Mouse (Mus musculus) liver, embryonic 15.5 days (tissue): ENCODE data around the gene Zfp775. TPM values are rescaled to one million over a fixed set of nuclear protein-coding genes. Genes with fewer than 3 reads are reported as not detected.

Experiments used
- ATAC-seq: fragments of 200-750 bp; cut with Nextera tagmentation; 2 replicates; pipeline ENCODE4 v1.8.0; 2017; ENCODE audit warnings: moderate number of reproducible peaks, mild to moderate bottlenecking, moderate library complexity; ENCODE audit not compliant: insufficient read depth
- H3K27ac ChIP-seq: fragments of 300-500 bp; sonication (generic); replicated peaks from 2 replicates; pipeline ENCODE4 v1.5.1; 2015; ENCODE audit warnings: mild to moderate bottlenecking, inconsistent platforms
- H3K27me3 ChIP-seq: fragments of 300-500 bp; sonication (generic); 2 replicates; pipeline ENCODE4 v1.6.1; 2015; ENCODE audit warnings: mild to moderate bottlenecking, inconsistent platforms
- H3K36me3 ChIP-seq: fragments of 300-500 bp; sonication (generic); replicated peaks from 2 replicates; pipeline ENCODE4 v1.6.1; 2015; ENCODE audit warnings: moderate library complexity, mild to moderate bottlenecking, inconsistent platforms
- H3K4me1 ChIP-seq: fragments of 300-500 bp; sonication (generic); replicated peaks from 2 replicates; pipeline ENCODE4 v1.6.1; 2015; ENCODE audit warnings: inconsistent platforms
- H3K4me2 ChIP-seq: fragments of 300-500 bp; sonication (generic); 2 replicates; pipeline ENCODE4 v1.6.1; 2015; ENCODE audit warnings: moderate library complexity, mild to moderate bottlenecking, inconsistent platforms
- H3K4me3 ChIP-seq: fragments of 300-500 bp; sonication (generic); replicated peaks from 2 replicates; pipeline ENCODE4 v1.5.1; 2015; ENCODE audit warnings: mild to moderate bottlenecking, inconsistent platforms
- H3K9ac ChIP-seq: fragments of 300-500 bp; sonication (generic); 2 replicates; pipeline ENCODE4 v1.6.1; 2015; ENCODE audit warnings: moderate library complexity, mild to moderate bottlenecking, inconsistent platforms
- H3K9me3 ChIP-seq: fragments of 300-500 bp; sonication (generic); replicated peaks from 2 replicates; pipeline ENCODE4 v1.6.1; 2016; ENCODE audit warnings: inconsistent platforms
- WGBS: fragments of 180-500 bp; shearing (Covaris S2); methylation state at CpG from one replicate; pipeline ENCODE4 v1.1.7; 2015; ENCODE audit warnings: mixed read lengths; ENCODE audit not compliant: insufficient replicate concordance; 5-methylcytosine and 5-hydroxymethylcytosine counted together
- polyA plus RNA-seq: library from polyadenylated mRNA; unstranded; fragments of >200 nt; fragmentation: Nextera tagmentation; extraction: Ambion mirVana; gene quantifications from 2 replicates; pipeline ENCODE4 v1.2.1, GENCODE M21; 2015

The Zfp775 gene
- 1.7 and 1.9 TPM in 2 replicates for polyA plus RNA-seq

DNA sequence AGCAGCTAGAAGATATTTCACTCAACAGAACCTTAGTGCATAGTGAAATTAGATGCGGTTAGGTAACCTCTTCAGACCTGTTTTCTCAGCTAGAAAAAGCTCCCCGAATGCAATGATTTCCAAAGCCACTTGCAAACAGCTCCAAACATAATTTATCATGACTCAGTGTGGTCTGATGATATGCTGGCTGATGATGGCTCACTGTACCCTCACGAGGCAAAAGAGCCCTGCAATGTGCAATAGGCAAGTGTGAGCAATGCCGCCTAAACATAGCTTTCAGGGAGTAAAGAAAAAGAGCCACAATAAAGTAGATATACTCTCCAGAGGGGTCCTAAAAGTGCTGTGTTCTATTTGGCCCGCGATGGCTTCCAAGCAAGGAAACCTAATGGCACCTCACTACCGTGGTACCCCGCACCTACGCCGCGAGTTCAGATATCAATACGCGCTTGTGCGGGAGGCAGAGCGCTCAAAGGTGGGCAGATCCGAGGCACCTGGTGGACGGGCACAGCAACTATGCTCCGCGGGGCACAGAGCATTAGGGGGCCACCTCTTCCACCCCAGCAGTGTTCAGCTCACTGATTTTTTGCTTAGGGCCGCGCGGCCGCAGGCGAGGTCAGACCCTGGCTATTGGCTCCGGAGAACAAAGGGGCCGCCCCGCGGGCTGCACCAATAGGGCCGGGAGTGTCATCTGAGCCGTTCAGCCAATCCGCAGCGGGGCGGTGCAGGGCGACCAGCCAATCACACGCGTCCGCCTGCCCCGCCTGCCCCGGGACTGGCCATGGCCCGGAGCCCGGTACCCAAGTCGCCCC, at the start of gene Zfp775:
Gene Zfp775 (plus strand): TSS at position 793 of the 809 bp plus-strand sequence.
- H3K9me3 ChIP-seq, result no peaks in the 10 kb centered on the region
- peaks cover 33% of the 10 kb centered on the region for H3K4me1 ChIP-seq
- H3K27me3 ChIP-seq, result no peaks in the 10 kb centered on the region
- peaks cover 16% of the 10 kb centered on the region for H3K36me3 ChIP-seq
- H3K4me2 ChIP-seq, result peak within 1 kb of the TSS; percentile 90
- peak within 1 kb of the TSS; percentile 70 for H3K4me3 ChIP-seq
- peak; percentile 98 for ATAC-seq
- WGBS, result 5% methylated on average over 42 of the region's 42 CpGs
- peak within 1 kb of the TSS; percentile 80 for H3K27ac ChIP-seq
- H3K9ac ChIP-seq, result peak within 1 kb of the TSS; percentile 65

DNA sequence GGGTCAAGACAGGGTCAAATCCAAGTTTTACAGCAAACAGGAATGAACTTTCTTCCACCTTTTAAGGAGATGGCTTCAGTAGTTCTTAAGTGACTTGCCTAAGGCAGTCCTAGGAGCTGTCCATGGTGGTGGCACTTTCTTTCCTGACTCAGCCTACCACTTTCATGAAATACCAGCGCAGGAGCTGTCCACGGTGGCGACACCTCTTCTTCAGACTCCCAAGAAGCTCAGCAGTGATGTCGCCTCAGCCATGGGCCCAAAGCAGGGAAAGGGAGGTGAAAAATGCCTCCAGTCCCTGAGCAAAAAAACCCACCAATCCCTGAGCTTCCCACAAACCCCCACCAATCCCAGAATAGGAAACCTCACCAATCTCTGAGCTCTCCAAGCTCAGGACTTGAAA, 48.9 kb upstream of the Zfp775 start:
- WGBS, result 37% methylated on average over 4 of the region's 4 CpGs
- ATAC-seq, result no peak
- H3K4me3 ChIP-seq, result no peak overlapping the region

DNA sequence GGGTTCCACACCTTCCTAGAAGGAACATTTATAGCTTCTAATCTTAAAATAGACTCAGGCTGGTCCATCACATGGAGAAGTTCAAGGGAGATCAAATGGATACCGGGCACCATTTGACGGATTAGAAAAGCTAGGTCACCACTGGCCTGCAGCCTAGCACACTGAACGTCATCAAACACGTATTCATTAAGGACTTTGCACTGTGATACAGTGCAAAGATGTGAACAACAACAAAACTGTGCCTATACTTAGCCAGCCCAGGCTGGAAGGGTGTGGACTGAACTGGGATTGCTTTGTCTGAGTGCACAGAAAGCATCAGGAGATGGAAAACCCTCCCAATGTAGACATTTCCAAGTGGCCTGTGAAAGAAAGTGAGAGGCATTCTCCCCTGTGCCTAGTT, 48.0 kb upstream of the Zfp775 start:
- 69% methylated on average over 4 of the region's 4 CpGs for WGBS
- ATAC-seq, result no peak
- no peaks in the 10 kb centered on the region for H3K9me3 ChIP-seq
- no peaks in the 10 kb centered on the region for H3K36me3 ChIP-seq
- H3K4me1 ChIP-seq, result peaks cover 16% of the 10 kb centered on the region
- no peak overlapping the region for H3K27ac ChIP-seq
- H3K4me3 ChIP-seq, result no peak overlapping the region
- no peak overlapping the region for H3K9ac ChIP-seq
- H3K4me2 ChIP-seq, result peak overlapping the region; percentile 71
- no peaks in the 10 kb centered on the region for H3K27me3 ChIP-seq

More for the DNA sequence above, 48.9 kb upstream of the Zfp775 start:
- Histone ChIP-seq H3K4me2 (no peak overlapping the region), H3K9me3 (no peaks in the 10 kb centered on the region), H3K27ac (no peak overlapping the region), H3K36me3 (no peaks in the 10 kb centered on the region), H3K9ac (no peak overlapping the region), H3K4me1 (peaks cover 16% of the 10 kb centered on the region), H3K27me3 (no peaks in the 10 kb centered on the region)

DNA sequence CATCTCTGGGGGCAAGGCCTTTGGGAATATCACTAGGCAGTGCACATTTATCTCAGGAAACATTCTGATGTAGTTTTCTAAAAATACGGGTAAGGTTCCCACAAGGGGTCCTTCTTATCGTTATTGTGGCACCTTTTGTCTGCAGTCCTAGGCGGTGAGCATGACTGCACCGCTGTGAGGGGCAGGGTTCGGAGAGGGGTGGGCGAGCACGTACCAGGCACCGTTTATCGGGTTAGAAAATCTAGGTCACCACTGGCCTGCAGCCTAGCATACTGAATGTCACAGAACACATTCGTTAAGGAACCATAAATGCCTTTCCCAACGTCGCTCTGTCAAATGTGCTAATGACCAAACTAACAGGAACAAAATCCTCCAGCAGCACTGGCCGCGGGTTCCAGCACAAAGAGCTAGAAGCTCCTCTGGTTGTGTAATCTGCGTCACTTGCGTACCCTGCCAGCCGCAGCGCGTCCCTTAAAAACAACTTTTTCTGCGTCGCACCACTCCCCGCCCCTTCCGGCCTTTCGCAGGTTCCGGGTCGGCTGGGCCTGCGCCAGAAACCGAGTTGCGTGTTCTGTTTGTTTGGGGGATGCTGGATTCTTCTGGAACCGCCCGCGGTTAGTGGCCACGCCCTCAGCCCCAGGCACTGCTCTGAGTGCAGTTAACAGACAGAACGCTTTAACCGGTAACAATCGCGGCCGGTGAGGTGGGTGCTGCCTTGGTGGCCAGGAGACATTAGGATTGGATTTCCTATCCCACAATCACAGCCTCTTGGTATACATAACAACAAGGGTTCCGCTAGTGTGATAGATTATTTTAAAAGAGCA, 47.4 kb upstream of the Zfp775 start, which contains the start of gene Lrrc61:
Gene Lrrc61 (plus strand): TSS at position 517 of the 824 bp plus-strand sequence.
- under 1% methylated on average over 39 of the region's 39 CpGs for WGBS
- H3K27me3 ChIP-seq, result no peaks in the 10 kb centered on the region
- peak within 1 kb of the TSS; percentile 58 for H3K4me3 ChIP-seq
- ATAC-seq, result peak; percentile 87
- H3K9me3 ChIP-seq, result no peaks in the 10 kb centered on the region
- H3K4me2 ChIP-seq, result peak within 1 kb of the TSS; percentile 71
- H3K27ac ChIP-seq, result peak within 1 kb of the TSS; percentile 84
- H3K4me1 ChIP-seq, result peaks cover 16% of the 10 kb centered on the region
- peak within 1 kb of the TSS; percentile 32; the same call in 1 of the 2 replicates for H3K9ac ChIP-seq
- H3K36me3 ChIP-seq, result no peaks in the 10 kb centered on the region

DNA sequence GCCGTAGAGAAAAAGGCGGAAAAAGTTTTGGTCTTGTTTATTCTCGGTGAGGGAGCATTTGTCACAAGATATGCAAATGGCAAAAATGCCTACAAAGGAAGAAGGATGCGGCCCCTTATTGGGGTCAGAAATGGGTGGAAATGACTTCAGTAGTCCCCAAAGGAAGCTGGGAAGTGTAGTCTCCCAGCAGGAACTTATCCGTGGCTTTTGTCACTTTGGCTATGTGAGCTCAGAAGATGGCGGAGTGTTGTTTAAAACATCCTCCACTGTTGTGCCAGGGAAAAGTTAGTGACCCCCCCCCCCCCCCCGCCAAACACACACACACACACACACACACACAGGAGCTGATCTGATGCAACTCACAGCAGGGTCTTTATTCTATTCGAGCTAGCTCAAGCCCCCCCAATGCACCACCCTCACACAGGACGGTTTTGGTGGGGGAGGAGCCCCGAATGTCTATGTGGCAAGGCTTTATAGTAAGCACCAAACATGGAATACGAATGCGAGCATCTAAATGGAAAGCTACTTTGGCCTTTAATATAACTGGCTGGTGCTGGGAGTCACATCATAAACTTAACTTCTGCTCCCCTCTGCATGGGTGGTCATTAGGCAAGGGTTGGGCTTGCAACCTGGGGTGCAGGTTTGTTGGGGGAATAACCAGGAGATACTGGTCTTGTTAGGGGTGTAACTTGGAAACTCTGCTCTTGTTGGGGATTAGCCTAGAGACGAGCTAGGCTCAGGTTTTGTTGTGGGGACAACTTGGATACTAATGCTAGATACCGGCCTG, 46.6 kb upstream of the Zfp775 start:
- no peaks in the 10 kb centered on the region for H3K27me3 ChIP-seq
- no peaks in the 10 kb centered on the region for H3K36me3 ChIP-seq
- no peaks in the 10 kb centered on the region for H3K9me3 ChIP-seq

DNA sequence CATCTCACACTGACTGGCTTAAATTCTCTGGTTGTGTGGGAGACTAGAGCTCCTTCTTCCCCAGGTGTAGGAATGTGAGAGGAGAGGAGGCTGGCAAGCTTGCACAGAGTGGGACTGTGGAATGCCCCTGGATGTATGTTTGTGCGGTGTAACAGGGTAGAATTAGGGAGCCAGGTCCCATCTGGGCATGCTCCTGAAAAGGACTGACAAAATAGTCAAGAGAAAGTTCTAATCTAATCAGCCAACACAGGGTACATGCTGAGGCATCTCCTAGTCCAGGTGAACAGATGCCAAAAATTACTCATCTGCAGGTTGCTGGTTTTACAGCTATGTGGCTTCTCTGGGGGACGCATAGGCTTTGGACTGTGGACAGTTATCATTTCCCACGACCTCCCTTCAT, 45.9 kb upstream of the Zfp775 start:
- H3K4me2 ChIP-seq, result no peak overlapping the region
- no peaks in the 10 kb centered on the region for H3K9me3 ChIP-seq
- peaks cover 16% of the 10 kb centered on the region for H3K4me1 ChIP-seq
- no peak for ATAC-seq
- no peak overlapping the region for H3K4me3 ChIP-seq
- H3K27me3 ChIP-seq, result no peaks in the 10 kb centered on the region
- no peak overlapping the region for H3K9ac ChIP-seq
- no peak overlapping the region for H3K27ac ChIP-seq
- H3K36me3 ChIP-seq, result no peaks in the 10 kb centered on the region
- 70% methylated on average over 3 of the region's 3 CpGs for WGBS

More for the DNA sequence above, 46.6 kb upstream of the Zfp775 start:
- Histone ChIP-seq H3K4me2 (peak overlapping the region; percentile 71), H3K27ac (peak overlapping the region; percentile 84), H3K4me1 (peaks cover 16% of the 10 kb centered on the region), H3K9ac (peak overlapping the region; percentile 32; the same call in 1 of the 2 replicates), H3K4me3 (peak overlapping the region; percentile 58)
- ATAC-seq, result peak; percentile 59
- 26% methylated on average over 13 of the region's 14 CpGs for WGBS

DNA sequence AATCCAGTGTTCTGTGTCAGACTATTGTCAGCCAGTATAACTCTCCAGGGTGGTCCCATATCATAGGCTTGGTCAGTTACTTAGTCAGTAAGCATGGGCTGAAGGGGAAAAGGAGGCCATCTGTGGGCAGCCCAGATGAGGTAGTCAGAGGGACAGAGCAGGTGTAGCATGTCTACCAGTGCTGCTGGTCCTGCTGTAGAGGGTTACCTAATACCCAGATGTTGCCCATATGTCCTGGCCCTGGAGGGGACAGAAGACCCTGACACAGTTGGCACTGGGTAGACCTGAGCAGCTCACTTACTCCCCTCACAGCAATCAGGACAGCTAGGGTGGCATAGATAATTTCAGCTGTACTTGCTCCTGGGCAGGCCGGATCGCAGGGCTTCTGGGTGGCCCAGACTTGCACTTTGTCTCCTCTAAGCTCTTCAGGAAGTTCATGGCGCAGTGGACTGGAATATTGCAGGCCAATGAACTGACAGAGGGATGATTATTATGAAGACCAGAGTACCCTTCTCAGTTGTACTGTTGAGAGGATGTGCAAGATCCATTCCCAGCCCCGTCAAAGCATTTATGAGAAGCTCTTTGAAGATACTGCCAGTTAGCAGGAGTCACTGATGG, 36.1 kb upstream of the Zfp775 start:
- 76% methylated on average over 4 of the region's 4 CpGs for WGBS
- Histone ChIP-seq H3K4me1 (peaks cover 8% of the 10 kb centered on the region; the same call in 1 of the 2 replicates), H3K36me3 (no peaks in the 10 kb centered on the region), H3K4me3 (no peak overlapping the region), H3K4me2 (no peak overlapping the region), H3K9me3 (no peaks in the 10 kb centered on the region), H3K27ac (no peak overlapping the region), H3K27me3 (no peaks in the 10 kb centered on the region), H3K9ac (no peak overlapping the region)
- no peak for ATAC-seq

DNA sequence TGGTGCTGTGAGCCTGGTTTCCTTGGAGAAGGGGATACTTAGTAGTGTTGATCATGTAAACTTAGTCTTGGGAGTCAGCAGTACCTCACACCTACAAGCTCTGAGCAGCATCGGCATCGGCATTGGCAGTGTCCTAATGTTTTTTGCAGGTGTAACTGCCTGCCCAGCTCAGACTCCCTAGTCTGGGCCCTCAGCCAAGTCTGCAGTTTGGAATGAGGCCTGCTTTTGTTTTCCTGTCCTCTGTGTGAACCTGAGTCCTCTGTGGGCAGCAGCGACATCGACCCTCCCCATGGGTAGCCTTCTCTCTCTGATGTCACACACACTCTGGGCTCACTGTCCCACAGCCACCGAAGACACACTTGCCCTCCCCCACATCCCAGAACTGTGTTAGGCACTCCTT, 35.6 kb upstream of the Zfp775 start:
- Histone ChIP-seq H3K4me1 (peaks cover 8% of the 10 kb centered on the region; the same call in 1 of the 2 replicates), H3K27ac (no peak overlapping the region), H3K9ac (no peak overlapping the region), H3K9me3 (no peaks in the 10 kb centered on the region), H3K27me3 (no peaks in the 10 kb centered on the region), H3K36me3 (no peaks in the 10 kb centered on the region), H3K4me3 (no peak overlapping the region), H3K4me2 (no peak overlapping the region)
- ATAC-seq, result peak; percentile 40; the same call in 1 of the 2 replicates
- 65% methylated on average over 5 of the region's 5 CpGs for WGBS

DNA sequence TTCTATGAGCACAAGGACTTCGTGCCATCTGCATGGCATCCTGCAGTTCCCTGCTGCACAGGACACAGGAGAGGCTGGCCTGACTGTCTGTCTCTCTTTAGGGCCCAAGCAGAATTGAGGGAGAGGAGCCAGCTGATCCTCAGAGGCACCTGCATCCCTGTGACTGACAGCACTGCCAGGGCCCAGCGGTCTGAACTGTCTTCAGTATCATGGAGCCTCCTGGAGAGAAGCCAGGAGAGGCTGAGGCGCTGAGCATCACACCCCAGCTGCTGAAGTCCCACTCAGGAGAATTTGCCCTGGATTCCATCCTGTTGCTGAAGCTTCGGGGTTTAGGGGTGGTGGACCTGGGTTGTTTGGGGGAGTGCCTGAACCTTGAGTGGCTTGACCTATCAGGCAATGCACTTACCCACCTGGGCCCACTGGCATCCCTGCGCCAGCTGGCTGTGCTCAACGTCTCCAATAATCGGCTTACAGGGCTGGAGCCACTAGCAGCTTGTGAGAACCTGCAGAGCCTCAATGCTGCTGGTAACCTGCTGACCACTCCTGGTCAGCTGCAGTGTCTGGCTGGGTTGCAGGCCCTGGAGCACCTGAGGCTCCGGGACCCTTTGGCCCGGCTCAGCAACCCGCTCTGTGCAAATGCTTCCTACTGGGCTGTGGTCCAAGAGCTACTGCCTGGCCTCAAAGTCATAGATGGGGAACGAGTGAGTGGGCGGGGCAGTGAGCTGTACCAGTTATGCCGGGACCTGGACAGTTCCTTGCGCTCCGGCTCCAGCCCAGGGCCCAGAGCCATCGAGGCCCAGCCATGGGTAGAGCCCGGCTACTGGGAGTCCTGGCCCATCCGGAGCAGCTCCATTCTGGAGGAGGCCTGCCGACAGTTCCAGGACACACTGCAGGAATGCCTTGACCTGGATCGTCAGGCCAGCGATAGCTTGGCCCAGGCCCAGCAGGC, 33.6 kb upstream of the Zfp775 start:
- Histone ChIP-seq H3K4me3 (no peak overlapping the region), H3K9ac (no peak overlapping the region), H3K36me3 (no peaks in the 10 kb centered on the region), H3K27ac (no peak overlapping the region), H3K27me3 (no peaks in the 10 kb centered on the region), H3K9me3 (no peaks in the 10 kb centered on the region), H3K4me1 (peaks cover 15% of the 10 kb centered on the region), H3K4me2 (no peak overlapping the region)
- no peak; the same call in 1 of the 2 replicates for ATAC-seq
- 72% methylated on average over 21 of the region's 21 CpGs for WGBS
